Mouse (Mus musculus): Measurements from ENCODE around the gene Pde11a.

The Pde11a gene

DNA sequence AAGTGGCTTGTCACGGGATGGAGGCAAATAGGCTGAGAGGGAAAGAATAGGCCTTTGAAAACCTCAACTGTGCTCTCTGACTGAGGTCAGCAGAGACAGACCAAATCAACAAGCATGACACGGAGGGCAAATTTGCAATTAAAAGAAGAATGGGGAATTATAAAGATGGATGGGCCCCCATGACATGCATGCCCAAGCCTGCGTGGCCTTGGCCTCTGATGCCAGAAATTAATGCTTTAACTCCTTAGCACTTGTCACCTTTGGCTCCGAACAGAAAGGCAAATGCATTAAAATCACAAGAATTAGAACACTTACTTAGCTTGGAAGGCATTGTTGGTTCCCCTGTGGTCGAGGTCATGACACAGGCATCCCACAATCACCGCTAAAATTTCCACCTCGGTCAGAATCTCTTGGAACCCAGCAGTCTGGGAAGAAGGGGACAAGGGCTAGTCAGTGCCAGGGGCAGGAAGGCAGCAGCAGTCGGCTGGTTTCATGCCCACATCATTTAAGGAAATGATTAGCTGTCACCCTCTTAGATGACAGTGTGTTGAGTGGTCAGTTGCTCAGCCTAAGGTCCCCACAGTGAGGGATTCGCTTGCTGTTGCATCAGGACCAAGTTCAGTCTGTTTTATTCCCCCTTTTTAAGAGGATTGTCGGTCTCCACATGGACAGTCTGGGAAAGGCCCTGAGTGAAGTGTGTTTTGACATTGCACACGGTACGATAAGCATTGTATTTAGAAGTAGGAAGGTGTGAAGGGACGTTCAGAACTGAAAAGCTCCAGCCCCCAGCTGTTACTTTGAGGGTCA, 279.7 kb downstream of the Pde11a start:
- DNase-seq (ENCODE audit: low read depth, low spot score): no peak

DNA sequence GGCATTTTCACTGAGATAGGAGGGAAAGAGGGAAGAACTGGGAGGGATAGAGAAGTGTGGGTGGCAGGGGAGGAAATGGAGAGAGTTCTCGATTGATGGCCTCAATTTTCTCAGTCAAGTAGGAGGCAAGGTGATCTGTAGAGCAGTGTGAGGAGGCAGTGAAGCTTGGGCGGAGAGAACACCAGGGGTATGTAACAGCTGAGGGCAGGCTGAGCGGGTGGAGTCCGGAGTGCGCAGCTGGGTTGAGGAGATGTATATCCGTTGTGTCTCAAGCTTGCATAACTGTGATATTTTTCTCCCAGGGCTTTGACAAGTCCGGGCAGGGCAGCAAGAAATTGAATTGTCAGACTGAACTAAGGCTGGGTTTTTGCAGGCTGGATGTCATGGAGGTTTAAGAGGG, 281.0 kb downstream of the Pde11a start:
- DNase-seq (ENCODE audit: low read depth, low spot score): no peak

- DNase-seq (ENCODE audit: low read depth, low spot score): no peak
These were observed 284.7 kb downstream of the Pde11a start for GRCm38 (mm10) chr2:76053748-76054331.

DNA sequence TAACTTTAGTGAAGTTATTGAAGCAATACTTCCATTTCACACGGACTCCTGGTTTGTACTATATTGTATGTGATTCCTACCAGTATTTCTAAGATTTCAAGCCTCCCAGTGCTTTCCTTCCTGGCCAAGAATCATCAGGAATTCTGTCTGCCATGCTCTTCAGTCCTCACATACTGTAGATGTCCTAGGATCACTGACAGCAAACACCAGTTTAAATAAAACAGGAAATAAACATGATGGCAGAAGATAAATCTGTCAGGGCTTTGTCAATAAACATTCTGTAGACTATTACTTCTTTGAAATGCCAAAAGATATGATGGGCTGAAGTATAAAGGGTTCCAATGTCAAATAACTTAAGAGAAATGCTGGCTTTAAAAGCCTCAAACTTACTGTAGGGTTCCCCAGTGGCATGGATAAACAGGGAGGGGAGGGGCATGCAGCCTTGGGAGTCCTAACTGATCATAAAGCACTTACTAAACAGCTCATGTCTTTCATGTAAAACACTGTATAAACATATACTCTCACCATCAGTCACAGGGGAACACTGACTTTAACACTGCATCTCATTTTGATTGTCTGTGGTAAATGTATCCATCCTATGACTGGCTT, 285.6 kb downstream of the Pde11a start:
- DNase-seq (ENCODE audit: low read depth, low spot score): no peak

- no peak for DNase-seq (ENCODE audit: low read depth, low spot score)
These were observed 287.2 kb downstream of the Pde11a start for GRCm38 (mm10) chr2:76051385-76051784.

- no peak for DNase-seq (ENCODE audit: low read depth, low spot score)
These were observed 287.7 kb downstream of the Pde11a start for GRCm38 (mm10) chr2:76050911-76051310.

- DNase-seq (ENCODE audit: low read depth, low spot score): no peak
These were observed 288.5 kb downstream of the Pde11a start for GRCm38 (mm10) chr2:76050092-76050491.

DNA sequence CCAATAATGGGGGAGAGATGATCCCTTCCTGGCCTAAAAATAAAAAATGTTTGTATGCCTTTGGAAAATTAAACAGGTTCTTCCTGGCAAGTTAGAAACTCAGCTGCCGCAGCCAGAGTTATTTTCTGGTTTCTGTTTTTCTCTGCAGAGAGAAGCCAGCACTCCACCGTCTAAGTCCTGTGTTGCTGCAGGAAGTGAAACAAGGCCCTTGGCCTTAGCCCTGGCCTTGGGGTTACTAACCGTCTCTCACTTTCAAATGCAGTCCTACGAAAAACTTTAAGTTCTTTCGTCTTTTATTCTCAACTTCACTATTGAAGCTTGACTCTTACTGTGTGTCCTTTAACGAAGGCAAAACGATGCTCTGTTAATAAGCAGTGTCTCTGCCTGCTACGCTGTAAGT, 289.0 kb downstream of the Pde11a start:
- DNase-seq (ENCODE audit: low read depth, low spot score): no peak

DNA sequence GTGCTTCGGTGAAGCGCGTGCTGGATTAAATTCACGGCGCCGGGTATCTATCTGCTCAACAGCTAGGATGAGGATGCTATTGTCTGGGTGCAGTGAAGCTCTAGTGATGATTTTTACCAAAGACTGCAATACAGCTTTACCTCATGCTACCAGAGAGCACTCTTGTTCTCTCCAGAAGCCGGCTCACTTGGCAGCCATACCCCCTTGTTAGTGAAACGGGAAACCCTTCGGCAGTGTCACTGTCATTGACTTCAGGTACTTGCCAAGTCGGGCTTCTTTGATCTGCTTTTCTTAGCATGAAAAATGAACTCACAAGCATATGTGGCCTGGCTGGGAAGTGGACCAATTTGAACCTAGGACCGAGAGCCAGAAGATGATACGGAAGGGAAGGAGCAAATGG, 290.8 kb downstream of the Pde11a start:
- DNase-seq (ENCODE audit: low read depth, low spot score): no peak

GRCm38 (mm10) chr2:76042210-76042609, 296.4 kb downstream of the Pde11a start:
- no peak for DNase-seq (ENCODE audit: low read depth, low spot score)

DNA sequence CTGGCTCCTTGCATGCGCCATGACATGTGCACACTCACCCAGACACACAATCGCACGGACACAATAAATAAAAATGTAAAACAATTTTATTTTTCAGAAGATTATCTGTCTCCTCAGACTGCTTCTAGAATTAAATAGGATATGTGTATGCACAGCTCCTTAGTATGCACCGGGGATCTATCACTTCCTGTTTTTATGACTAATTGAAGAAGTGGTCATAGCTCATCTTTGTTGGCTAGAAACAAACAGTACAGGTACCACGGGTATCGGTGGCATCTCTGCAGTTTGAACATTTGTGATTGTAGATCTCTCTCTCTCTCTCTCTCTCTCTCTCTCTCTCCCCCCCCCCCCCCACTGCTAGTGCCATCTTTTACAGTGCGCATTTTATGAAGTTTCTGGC, 298.5 kb downstream of the Pde11a start:
- no peak for DNase-seq (ENCODE audit: low read depth, low spot score)

DNA sequence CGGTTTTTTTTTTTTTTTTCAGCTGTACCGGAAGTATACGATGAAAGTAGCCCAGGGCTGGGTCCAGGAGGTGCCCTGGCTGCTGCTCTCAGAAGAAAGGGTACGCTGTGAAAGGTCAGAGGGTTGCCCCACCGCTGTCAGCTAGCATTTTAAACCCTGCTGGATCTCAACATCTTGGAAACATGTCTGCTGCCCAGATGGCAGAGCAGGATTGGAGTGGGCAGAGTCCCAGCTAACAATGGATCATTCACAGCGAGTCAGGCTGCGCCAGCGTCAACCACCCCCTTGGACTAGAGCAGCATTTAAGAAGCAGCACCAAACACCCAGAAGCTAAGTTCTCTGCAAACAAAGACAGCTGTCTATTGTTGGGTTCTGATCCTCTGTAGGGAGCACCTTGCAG, 308.5 kb downstream of the Pde11a start:
- no peak for DNase-seq (ENCODE audit: low read depth, low spot score)

DNA sequence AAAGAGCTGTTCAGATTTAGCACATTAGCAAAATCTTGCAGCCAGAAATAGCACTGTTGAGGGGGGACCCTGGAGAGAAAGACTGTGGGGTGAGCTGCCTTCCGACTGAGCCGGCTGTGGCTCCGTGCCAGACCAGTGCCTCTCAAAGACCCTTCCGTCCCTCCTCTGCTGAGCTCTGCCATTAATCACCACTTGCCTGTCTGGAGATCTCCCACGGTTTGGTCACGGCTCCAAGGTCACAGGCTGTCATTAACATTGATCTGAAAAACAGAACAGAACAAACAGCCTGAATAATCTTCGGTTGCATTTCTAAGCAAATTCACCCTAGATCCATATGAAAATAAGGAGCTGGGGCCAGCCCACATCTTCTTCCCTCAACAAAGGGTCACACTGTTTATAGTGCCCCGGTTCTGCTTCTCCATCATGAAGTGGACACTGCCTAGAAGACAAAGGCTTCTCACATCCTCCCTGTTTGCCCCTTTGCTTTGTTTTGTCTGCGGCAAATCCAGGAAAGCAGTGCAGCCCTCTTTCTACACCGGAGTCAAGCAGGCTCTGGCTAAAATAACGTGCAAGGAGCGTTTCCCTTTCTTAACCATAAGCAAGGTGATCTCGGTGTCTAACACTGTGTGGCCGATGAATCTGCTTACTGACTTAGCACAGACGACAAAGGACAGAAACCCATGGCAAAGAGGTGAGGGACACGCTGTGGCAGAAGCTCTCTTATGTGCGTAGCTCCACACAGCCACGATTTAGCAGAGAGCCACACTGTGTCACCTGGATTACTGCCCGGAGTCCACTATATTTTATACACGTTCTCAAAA, 309.3 kb downstream of the Pde11a start:
- DNase-seq (ENCODE audit: low read depth, low spot score): no peak

- DNase-seq (ENCODE audit: low read depth, low spot score): no peak
These were observed 321.7 kb downstream of the Pde11a start for GRCm38 (mm10) chr2:76016890-76017289.

- DNase-seq (ENCODE audit: low read depth, low spot score): no peak
These were observed 322.4 kb downstream of the Pde11a start for GRCm38 (mm10) chr2:76016136-76016535.

GRCm38 (mm10) chr2:76015460-76015859, 323.1 kb downstream of the Pde11a start:
- DNase-seq (ENCODE audit: low read depth, low spot score): peak; percentile 56

- DNase-seq (ENCODE audit: low read depth, low spot score): no peak
These were observed 323.9 kb downstream of the Pde11a start for GRCm38 (mm10) chr2:76014659-76015058.

GRCm38 (mm10) chr2:76006194-76006593, 332.4 kb downstream of the Pde11a start:
- no peak for DNase-seq (ENCODE audit: low read depth, low spot score)

DNA sequence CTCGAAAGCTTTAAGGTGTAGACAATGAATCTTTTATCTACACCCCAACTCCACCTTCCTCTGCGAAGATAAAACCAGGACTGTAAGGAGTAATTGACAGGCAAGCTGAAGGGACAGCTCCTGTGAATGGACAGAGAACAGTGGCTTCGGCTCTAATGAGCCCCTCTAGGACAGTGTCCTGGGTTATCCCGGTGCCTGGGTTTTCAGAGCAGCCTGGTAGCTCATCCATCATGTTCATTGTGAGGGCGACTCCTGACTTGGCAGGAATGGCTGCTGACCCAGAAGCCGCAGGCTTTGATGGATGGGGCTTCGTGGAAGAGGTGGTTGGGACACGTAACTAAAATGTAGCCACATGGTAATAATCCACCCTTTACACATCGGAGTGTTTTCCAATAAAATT, 335.7 kb downstream of the Pde11a start:
- DNase-seq (ENCODE audit: low read depth, low spot score): no peak

DNA sequence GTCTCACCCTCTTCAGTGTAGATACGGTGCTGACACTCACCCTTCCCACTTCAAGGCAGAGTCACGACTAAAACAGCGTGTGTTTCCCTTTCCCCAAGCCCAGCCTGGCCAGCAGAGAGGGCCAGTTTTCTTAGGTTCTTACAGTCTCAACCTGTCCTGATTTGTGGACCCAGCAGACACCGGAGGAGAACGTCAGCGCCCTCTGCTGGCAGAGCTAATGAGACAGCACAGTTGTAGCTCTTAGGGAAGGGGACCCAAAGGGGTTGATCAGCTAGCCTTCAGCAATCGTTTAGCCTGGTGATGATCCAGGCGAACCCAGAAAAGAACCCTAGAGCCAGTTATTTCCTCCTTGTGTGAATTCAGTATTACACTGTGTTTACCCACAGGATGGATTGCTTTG, 337.2 kb downstream of the Pde11a start:
- DNase-seq (ENCODE audit: low read depth, low spot score): peak; percentile 60

DNA sequence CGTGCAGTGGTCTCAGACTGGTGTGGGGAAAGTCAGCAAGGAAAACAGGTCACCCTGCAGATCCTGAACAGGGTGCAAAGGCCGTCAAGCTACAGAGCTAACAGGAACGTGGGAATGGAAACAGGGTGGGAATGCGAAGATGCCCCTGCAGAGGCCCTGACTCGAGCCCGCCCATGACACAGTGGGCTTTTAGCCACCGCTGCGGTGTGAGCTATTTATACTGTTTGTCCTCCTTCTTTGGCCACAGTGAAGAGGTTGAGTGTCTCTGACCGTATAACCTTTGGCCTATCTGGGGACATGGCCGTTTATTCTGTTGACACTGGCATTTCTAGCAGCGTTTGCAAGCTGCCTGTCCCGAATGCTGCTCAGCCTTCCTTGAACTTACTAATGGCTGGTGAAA, 338.9 kb downstream of the Pde11a start:
- DNase-seq (ENCODE audit: low read depth, low spot score): no peak

GRCm38 (mm10) chr2:75998692-75999091, 339.9 kb downstream of the Pde11a start:
- DNase-seq (ENCODE audit: low read depth, low spot score): no peak

Measured in CD4-positive helper T cell, adult 2 months (primary cell).